Mouse (Mus musculus): ENCODE measurements around the gene Stra6l. TPM values are rescaled to one million over a fixed set of nuclear protein-coding genes. Genes with fewer than 3 reads are reported as not detected.

The Stra6l gene
- polyA plus RNA-seq (2015; fragmentation: Nextera tagmentation; extraction: Ambion mirVana), result 6.6 and 7.1 TPM in 2 replicates

- no peak within 1 kb of the TSS for H3K9ac ChIP-seq
- no peaks in the 10 kb centered on the region for H3K27me3 ChIP-seq (replicated peaks)
- peak within 1 kb of the TSS; percentile 41 for H3K4me2 ChIP-seq (replicated peaks)
- no peaks in the 10 kb centered on the region for H3K9me3 ChIP-seq
- no peaks in the 10 kb centered on the region for H3K36me3 ChIP-seq
- H3K4me3 ChIP-seq (replicated peaks), result peak within 1 kb of the TSS; percentile 27
- peak within 1 kb of the TSS; percentile 86 for H3K27ac ChIP-seq
- H3K4me1 ChIP-seq (replicated peaks), result peaks cover 17% of the 10 kb centered on the region
- 24% methylated on average over 10 of the region's 10 CpGs for WGBS
- peak; percentile 74 for ATAC-seq
Measured at GRCm38 (mm10) chr4:45848109-45848824, at the start of gene Stra6l. Gene Stra6l (plus strand): TSS chr4:45848664.

- Histone ChIP-seq H3K9ac (peak within 1 kb of the TSS; percentile 73), H3K27ac (peak within 1 kb of the TSS; percentile 86), H3K27me3 (replicated peaks) (no peaks in the 10 kb centered on the region), H3K9me3 (no peaks in the 10 kb centered on the region), H3K4me2 (replicated peaks) (peak within 1 kb of the TSS; percentile 74), H3K36me3 (peaks cover 17% of the 10 kb centered on the region), H3K4me3 (replicated peaks) (peak within 1 kb of the TSS; percentile 60), H3K4me1 (replicated peaks) (peaks cover 13% of the 10 kb centered on the region)
- under 1% methylated on average over 26 of the region's 26 CpGs for WGBS
- ATAC-seq, result peak; percentile 75
Measured at GRCm38 (mm10) chr4:45798964-45799363, 49.5 kb upstream of the Stra6l start, which contains the start of gene Aldh1b1. Gene Aldh1b1 (plus strand): TSS chr4:45799022.

- Histone ChIP-seq H3K36me3 (peaks cover 23% of the 10 kb centered on the region), H3K4me2 (replicated peaks) (peak overlapping the region; percentile 74), H3K27ac (peak overlapping the region; percentile 86), H3K9me3 (no peaks in the 10 kb centered on the region), H3K9ac (peak overlapping the region; percentile 17; the same call in 1 of the 2 replicates), H3K4me1 (replicated peaks) (peaks cover 10% of the 10 kb centered on the region), H3K27me3 (replicated peaks) (no peaks in the 10 kb centered on the region), H3K4me3 (replicated peaks) (peak overlapping the region; percentile 60)
- WGBS, result 14% methylated on average over 3 of the region's 3 CpGs
- ATAC-seq, result peak; percentile 49
Measured at GRCm38 (mm10) chr4:45799956-45800537, 48.4 kb upstream of the Stra6l start.

- Histone ChIP-seq H3K9me3 (no peaks in the 10 kb centered on the region), H3K36me3 (peaks cover 27% of the 10 kb centered on the region), H3K27me3 (replicated peaks) (no peaks in the 10 kb centered on the region), H3K4me2 (replicated peaks) (0 out of 2 replicates have a peak overlapping the region, but pooled peaks have one; percentile 9), H3K4me3 (replicated peaks) (no peak overlapping the region), H3K9ac (no peak overlapping the region), H3K4me1 (replicated peaks) (peaks cover 2% of the 10 kb centered on the region; the same call in 1 of the 2 replicates), H3K27ac (no peak overlapping the region)
- ATAC-seq, result no peak
- WGBS, result 94% methylated on average over 14 of the region's 14 CpGs
Measured at GRCm38 (mm10) chr4:45802900-45803299, 45.6 kb upstream of the Stra6l start.

- WGBS, result 56% methylated on average over 7 of the region's 7 CpGs
- Histone ChIP-seq H3K9ac (no peak overlapping the region), H3K36me3 (peaks cover 19% of the 10 kb centered on the region), H3K9me3 (no peaks in the 10 kb centered on the region), H3K4me1 (replicated peaks) (no peaks in the 10 kb centered on the region), H3K4me2 (replicated peaks) (no peak overlapping the region), H3K4me3 (replicated peaks) (no peak overlapping the region), H3K27me3 (replicated peaks) (no peaks in the 10 kb centered on the region), H3K27ac (no peak overlapping the region)
- ATAC-seq, result no peak
Measured at GRCm38 (mm10) chr4:45808034-45808433, 40.4 kb upstream of the Stra6l start.

- ATAC-seq, result no peak
- Histone ChIP-seq H3K4me1 (replicated peaks) (no peaks in the 10 kb centered on the region), H3K4me3 (replicated peaks) (no peak overlapping the region), H3K4me2 (replicated peaks) (no peak overlapping the region), H3K9ac (no peak overlapping the region), H3K27ac (no peak overlapping the region), H3K36me3 (no peaks in the 10 kb centered on the region), H3K27me3 (replicated peaks) (no peaks in the 10 kb centered on the region), H3K9me3 (no peaks in the 10 kb centered on the region)
- WGBS, result 30% methylated on average over 8 of the region's 8 CpGs
Measured at GRCm38 (mm10) chr4:45811250-45811649, 37.2 kb upstream of the Stra6l start.

GRCm38 (mm10) chr4:45815542-45815941 lies 32.9 kb upstream of the Stra6l start:
- no peak for ATAC-seq
- Histone ChIP-seq H3K4me2 (replicated peaks) (no peak overlapping the region), H3K27ac (no peak overlapping the region), H3K4me3 (replicated peaks) (no peak overlapping the region), H3K9me3 (no peaks in the 10 kb centered on the region), H3K4me1 (replicated peaks) (peaks cover 15% of the 10 kb centered on the region), H3K27me3 (replicated peaks) (no peaks in the 10 kb centered on the region), H3K9ac (no peak overlapping the region), H3K36me3 (no peaks in the 10 kb centered on the region)
- WGBS, result 44% methylated on average over 7 of the region's 7 CpGs

GRCm38 (mm10) chr4:45818814-45819207 lies 29.7 kb upstream of the Stra6l start:
- Histone ChIP-seq H3K27me3 (replicated peaks) (peaks cover 2% of the 10 kb centered on the region; the same call in 1 of the 2 replicates), H3K9me3 (no peaks in the 10 kb centered on the region), H3K4me3 (replicated peaks) (peak overlapping the region; percentile 24; the same call in 1 of the 2 replicates), H3K36me3 (no peaks in the 10 kb centered on the region), H3K9ac (no peak overlapping the region), H3K4me2 (replicated peaks) (peak overlapping the region; percentile 70), H3K27ac (peak overlapping the region; percentile 66; the same call in 1 of the 2 replicates), H3K4me1 (replicated peaks) (peaks cover 15% of the 10 kb centered on the region)
- peak; percentile 41 for ATAC-seq
- 39% methylated on average over 4 of the region's 4 CpGs for WGBS

GRCm38 (mm10) chr4:45819208-45819931 lies 29.1 kb upstream of the Stra6l start:
- peaks cover 7% of the 10 kb centered on the region for H3K27me3 ChIP-seq (replicated peaks)
- WGBS, result 9% methylated on average over 17 of the region's 17 CpGs
- H3K9me3 ChIP-seq, result no peaks in the 10 kb centered on the region
- peak overlapping the region; percentile 70 for H3K4me2 ChIP-seq (replicated peaks)
- no peaks in the 10 kb centered on the region for H3K36me3 ChIP-seq
- H3K4me3 ChIP-seq (replicated peaks), result peak overlapping the region; percentile 24; the same call in 1 of the 2 replicates
- peak; percentile 68 for ATAC-seq
- H3K27ac ChIP-seq, result peak overlapping the region; percentile 66
- peaks cover 15% of the 10 kb centered on the region for H3K4me1 ChIP-seq (replicated peaks)
- no peak overlapping the region for H3K9ac ChIP-seq

- Histone ChIP-seq H3K36me3 (no peaks in the 10 kb centered on the region), H3K27ac (no peak overlapping the region), H3K4me3 (replicated peaks) (no peak overlapping the region), H3K4me1 (replicated peaks) (peaks cover 15% of the 10 kb centered on the region), H3K9me3 (no peaks in the 10 kb centered on the region), H3K27me3 (replicated peaks) (peaks cover 16% of the 10 kb centered on the region), H3K9ac (no peak overlapping the region), H3K4me2 (replicated peaks) (peak overlapping the region; percentile 70)
- no peak for ATAC-seq
- WGBS, result 37% methylated on average over 8 of the region's 8 CpGs
Measured at GRCm38 (mm10) chr4:45820074-45820830, 28.2 kb upstream of the Stra6l start.

GRCm38 (mm10) chr4:45821995-45822394 lies 26.5 kb upstream of the Stra6l start:
- Histone ChIP-seq H3K4me3 (replicated peaks) (no peak overlapping the region), H3K4me1 (replicated peaks) (peaks cover 26% of the 10 kb centered on the region), H3K27me3 (replicated peaks) (peaks cover 32% of the 10 kb centered on the region), H3K9ac (no peak overlapping the region), H3K36me3 (no peaks in the 10 kb centered on the region), H3K9me3 (no peaks in the 10 kb centered on the region), H3K27ac (no peak overlapping the region), H3K4me2 (replicated peaks) (no peak overlapping the region)
- ATAC-seq, result no peak
- WGBS, result 42% methylated on average over 3 of the region's 3 CpGs

Measured in intestine, embryonic 15.5 days (tissue).